Mouse (Mus musculus) neural tube, embryonic 11.5 days (tissue): Measurements from ENCODE around the gene Zcchc12. TPM values are rescaled to one million over a fixed set of nuclear protein-coding genes. Genes with fewer than 3 reads are reported as not detected.

ENCODE experiments used
- polyA plus RNA-seq: library from polyadenylated mRNA; unstranded; fragments of >200 nt; fragmentation: Nextera tagmentation; extraction: Ambion mirVana; gene quantifications from 2 replicates; pipeline ENCODE4 v1.2.1, GENCODE M21; 2014

Zcchc12 gene
- polyA plus RNA-seq, 1 experiment from 2014 or later, result 12.0 TPM

Other genes with a start within 250 kb of the Zcchc12 start
- 2.8 and 2.9 TPM in 2 replicates for gene Il13ra1, start 83.8 kb upstream of the Zcchc12 start, polyA plus RNA-seq
- gene Lonrf3, start 132.4 kb downstream of the Zcchc12 start, polyA plus RNA-seq, result 0.93 and 1.0 TPM in 2 replicates
- gene Gm6268, start 205.4 kb downstream of the Zcchc12 start, polyA plus RNA-seq, result not detected in 2 replicates